Mouse (Mus musculus) megakaryocyte-erythroid progenitor cell, adult 5-6 weeks (primary cell): ENCODE data around the gene Cmtm3. TPM values are rescaled to one million over a fixed set of nuclear protein-coding genes. Genes with fewer than 3 reads are reported as not detected.
A peak's percentile ranks its signal among the peaks of the same experiment; 100 is the strongest.

ENCODE experiments used
- ATAC-seq: replicated peaks from 2 replicates; pipeline ENCODE4 v1.8.0; 2016; ENCODE audit warnings: mild to moderate bottlenecking, inconsistent platforms; ENCODE audit not compliant: severe bottlenecking, poor library complexity, low FRiP score, low TSS enrichment
- total RNA-seq, 2 experiments: library from RNA; stranded (forward) in 1 of 2; stranded (reverse) in 1 of 2; fragments of 200-1000, 215-1000 nt in 1 of 2; fragments of >200 nt in 1 of 2; fragmentation: Nextera tagmentation in 1 of 2; gene quantifications; 2 replicates each; pipeline ENCODE4 v1.2.3; 2014 to 2017

The Cmtm3 gene
- total RNA-seq, 2 experiments from 2014 or later, result 1.4 to 5.8 TPM

DNA sequence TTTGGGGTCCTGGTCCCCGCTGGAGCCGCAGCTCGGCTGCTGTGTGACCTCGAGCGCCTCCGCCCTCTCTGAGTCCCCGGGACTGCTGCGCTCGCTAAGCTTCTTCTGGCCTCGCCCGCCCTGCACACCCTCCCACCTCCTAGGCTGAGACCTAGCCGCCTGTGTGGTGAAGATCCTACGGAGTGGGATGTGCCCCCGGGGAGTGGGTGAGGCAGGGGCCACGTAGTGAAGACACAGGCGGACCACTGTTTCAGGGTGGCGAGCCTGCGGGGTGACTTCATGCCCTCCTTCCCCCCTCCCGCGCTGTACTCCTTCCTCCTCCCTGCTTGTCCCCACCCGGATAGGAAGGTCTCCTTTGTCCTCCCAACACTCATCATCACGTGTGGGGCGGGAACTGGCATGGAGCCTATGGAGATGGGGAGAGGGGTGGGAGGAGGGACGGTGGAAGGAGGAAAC lies 1.9 kb downstream of the Cmtm3 start:
- ATAC-seq, result peak; percentile 37

GRCm38 (mm10) chr8:104341678-104342077 lies 2.5 kb downstream of the Cmtm3 start:
- no peak for ATAC-seq

DNA sequence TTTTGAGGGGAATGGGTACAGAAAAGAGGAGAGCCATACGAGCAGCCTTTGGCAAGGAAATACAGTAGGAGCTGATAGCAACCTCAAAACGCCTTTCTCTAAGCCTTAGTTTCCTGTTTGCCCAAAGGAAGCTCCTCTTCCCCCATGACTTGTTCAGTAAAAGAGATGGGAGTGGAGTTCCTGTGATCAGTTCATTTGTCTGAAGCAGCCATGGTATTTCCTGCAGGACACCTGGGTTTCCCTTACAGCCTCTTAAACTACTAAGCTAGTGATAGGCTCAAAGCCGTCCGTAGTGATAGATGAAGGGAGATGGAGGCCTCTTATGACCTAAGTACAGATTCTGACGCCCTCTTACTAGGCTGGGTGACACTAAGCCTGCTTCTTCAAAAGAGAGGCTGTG lies 3.2 kb downstream of the Cmtm3 start:
- no peak for ATAC-seq

DNA sequence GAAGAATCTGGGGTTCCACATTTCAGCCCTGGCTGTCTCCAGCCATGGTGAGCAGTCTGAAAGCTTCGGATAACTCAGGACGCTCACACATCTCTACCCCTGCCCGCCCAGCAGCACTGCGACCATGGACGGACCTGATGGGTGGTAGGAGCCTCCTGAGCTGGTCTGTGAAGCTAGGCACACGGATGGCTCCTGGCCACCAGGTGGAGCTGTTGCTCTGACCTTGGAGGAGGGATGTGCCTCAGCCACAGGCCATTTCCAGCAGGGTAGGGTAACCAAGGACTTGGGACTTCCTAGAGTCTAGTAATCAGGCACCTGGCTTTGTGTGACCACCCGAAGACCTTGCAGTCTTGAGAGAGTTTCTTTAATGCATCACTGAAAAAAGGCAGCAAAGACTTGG lies 4.7 kb downstream of the Cmtm3 start:
- ATAC-seq, result peak; percentile 79

DNA sequence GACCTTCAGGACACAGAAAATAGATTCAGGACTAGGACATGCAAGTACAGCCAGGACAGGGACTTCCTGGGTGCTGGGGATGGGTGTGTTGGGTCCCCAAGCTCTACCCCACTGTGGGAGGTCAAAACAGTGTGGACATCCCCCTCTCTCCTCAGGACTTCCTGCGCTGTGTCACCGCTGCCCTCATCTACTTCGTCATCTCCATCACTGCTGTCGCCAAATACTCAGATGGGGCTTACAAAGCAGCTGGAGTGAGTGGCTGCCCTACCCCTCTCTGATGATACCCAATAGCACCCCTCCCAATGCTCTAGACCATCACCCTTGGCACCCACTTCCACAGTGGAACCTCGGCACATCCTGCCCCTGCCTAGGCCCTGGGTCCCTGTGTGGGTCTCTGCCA lies 5.4 kb downstream of the Cmtm3 start:
- ATAC-seq, result no peak

DNA sequence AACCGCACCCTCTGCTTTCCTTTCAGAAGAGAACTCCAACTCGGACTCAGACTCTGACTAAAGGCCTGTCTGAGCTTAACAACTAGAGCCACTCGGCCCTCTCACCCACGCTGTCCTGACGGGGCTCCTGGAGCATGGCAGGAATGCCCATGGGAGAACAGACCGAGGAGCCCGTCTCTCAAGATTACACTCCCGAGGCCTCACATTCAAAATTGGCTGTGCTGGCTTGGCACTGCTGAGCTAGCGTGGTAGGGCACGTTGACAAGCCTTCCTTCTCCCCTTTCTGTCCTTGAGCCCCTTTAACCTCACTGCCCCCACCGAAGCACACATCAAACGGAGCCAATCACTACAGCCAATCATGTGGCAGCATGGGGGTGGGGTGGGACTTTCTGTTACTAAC lies 7.5 kb downstream of the Cmtm3 start:
- ATAC-seq, result no peak

DNA sequence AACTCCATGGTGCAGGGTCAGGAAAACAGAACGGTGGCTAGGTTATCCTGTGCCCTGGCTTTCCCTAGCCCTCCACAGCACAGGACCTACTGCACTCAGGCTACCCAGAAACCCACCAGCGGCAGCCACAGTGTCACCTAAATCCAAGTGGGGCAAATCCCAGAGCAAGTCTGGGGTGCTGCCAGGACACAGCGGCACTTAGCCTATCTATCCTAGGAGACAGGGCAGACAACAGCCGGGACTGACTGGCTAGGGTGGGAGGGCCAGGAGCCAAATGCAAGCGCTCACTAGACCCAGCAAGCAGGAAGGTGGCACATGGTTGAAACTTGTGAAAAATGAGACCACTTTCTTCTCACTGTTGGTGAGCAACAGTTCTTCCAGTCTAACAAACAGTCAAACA lies 9.8 kb downstream of the Cmtm3 start:
- ATAC-seq, result no peak

GRCm38 (mm10) chr8:104350047-104350446 lies 10.8 kb downstream of the Cmtm3 start:
- no peak for ATAC-seq

DNA sequence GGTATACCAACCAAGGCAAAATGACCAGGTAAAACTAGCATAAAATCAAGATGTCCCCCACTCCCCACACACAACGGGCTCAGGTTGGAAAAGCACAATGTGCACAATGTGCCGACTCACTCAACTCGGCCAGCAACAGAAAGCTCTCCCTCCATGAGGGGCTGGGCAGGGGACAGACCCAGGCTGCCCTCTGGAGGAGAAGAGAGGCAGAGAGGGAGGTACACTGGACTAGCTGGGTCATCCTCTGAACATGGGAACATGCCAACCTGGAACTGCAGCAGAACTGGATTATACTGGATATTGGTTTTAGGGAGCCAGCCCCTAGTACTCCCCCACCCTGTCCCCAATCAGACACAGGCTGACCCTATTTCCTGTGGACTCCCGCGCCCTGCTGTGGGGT lies 14.0 kb downstream of the Cmtm3 start:
- ATAC-seq, result 0 out of 2 replicates have a peak, but pooled peaks have one; percentile 28

DNA sequence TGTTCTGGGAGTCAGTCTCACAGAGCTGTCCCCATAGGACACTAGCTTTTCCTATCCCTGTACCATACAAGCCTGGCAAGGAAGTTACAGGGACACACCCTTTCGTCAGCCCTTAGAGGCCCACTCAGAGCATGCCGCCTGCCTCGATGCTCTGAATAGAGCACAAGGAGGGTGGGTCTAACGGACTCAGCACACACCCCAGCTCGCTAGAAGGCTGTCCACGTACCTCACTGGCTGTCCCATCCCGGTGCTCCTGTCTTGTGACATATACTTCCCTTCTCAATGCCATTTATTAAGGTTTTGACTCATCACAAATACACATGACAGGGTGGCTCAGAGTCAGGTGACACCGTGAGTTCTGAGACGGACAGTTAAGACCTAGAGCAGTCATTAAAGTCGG lies 15.3 kb downstream of the Cmtm3 start:
- no peak for ATAC-seq

DNA sequence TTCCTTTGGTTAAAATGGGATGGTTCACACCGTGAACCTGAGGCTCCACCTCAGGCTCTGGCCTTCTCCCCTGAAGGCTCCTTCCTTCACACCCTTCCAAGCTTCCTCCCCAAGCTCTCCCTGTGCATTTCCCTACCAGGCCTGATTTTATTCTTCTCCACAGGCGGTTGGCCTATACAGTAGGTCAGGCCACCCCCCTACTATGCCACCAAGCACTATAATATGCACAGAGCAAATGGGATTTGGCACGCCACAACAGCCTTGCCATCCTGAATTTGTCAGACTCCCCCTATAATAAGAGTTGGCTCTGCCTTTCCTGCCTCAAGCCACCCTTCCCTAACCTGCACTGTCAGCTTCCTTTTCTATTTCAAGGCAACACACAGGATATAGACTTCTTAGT lies 19.4 kb downstream of the Cmtm3 start:
- ATAC-seq, result no peak

GRCm38 (mm10) chr8:104359778-104360456 lies 20.7 kb downstream of the Cmtm3 start:
- ATAC-seq, result no peak

DNA sequence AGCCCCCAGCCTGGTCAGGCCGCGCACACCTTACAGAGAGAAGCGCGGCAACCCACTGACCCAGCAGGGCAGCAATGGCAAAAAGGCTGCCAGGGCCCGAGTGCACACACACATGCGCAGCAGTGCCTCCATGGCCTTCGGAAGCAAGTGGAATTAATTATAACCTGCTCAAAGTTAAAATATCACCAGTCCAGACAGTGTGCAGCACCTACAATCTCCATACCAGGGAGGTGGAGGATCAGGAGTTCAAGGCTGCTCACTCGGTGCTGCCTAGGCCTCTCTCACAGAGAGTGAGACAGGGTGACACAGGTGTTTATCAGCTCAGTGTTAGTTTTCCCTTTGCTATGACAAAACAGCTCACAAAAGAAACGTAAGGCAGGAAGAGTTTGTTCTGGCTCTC lies 26.5 kb downstream of the Cmtm3 start:
- no peak for ATAC-seq

- ATAC-seq, result no peak
These were observed 28.2 kb downstream of the Cmtm3 start for GRCm38 (mm10) chr8:104367398-104367797.

DNA sequence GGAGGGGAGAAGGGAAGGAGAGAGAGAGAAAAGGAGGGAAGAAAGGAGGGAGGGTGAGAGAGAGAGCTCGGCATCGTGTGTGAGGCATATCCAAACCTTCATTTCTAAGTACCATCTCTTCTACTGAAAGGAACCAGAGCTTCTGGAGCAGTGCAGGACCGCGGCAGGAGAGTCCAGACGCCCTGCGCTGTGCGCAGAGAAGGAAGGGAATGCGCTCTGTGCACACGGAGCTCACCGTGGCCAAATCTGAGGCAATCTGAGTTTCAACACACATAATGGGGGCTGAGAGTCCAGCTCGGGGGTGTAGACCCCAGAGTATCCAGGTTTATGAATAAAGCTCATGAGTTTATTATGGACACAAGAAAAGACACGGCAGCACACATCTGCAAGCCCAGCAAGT lies 30.4 kb downstream of the Cmtm3 start:
- ATAC-seq, result no peak

DNA sequence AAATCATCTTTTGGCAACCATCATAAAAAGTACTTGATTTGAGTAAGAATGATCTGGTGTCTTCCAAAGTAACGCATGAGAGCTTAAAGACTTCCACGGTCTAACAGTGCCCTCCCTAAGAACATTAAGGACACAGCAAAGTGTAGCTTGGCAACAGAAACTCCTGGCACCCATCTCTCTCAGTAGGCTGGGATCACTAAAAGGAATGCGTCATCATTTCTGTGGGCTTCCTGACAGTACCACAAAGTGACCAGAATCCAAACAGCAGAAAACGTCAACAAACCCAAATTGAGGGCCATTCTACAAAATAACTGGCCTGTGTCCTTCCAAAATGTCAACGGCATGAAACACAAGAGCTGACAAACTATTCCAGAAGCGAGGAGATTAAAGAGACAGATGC lies 30.9 kb downstream of the Cmtm3 start:
- ATAC-seq, result no peak

GRCm38 (mm10) chr8:104371121-104371520 lies 31.9 kb downstream of the Cmtm3 start:
- no peak for ATAC-seq

GRCm38 (mm10) chr8:104373779-104374178 lies 34.6 kb downstream of the Cmtm3 start:
- peak; percentile 42 for ATAC-seq

DNA sequence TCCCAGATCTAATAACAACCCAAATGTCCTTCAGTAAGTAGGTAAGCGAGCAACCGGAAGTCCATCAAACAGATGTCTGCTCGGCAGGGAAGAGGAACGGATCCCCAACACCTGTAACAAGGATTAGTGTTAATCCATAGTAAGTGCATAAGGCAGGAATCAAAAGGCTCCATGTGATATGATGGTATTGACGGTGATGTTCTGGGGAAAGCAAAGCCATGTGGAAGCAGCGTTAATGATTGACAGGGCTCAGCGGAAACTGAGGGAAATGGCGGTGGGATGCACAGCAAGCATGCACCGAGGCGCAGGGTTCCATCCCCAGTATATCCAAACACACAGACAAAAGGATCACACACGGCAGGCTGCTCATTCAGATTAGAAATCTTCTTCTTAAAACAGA lies 35.1 kb downstream of the Cmtm3 start:
- ATAC-seq, result no peak

- ATAC-seq, result no peak
These were observed 35.9 kb downstream of the Cmtm3 start for GRCm38 (mm10) chr8:104374864-104375846.

DNA sequence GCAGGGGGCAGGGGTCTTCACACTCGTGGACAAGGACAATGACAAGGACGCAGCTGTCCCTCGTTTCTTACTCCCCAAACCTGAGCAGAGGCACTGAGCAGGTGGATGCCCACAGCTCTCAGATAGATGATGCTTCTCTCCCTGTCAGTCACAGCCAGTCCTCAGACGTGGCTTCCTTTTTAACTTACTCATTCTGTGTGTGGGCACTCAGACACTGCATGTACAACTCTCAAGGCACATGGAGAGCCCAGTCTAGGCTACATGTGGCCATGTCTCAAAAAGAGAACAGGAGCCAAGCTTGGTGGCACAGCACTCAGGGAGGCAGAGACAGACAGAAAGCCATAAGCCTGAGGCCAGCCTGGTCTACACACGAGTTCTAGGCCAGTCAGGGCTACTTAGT lies 36.7 kb downstream of the Cmtm3 start:
- ATAC-seq, result no peak
